Mouse (Mus musculus) hindbrain, embryonic 12.5 days (tissue): ENCODE data around the gene Ccdc88c. TPM values are rescaled to one million over a fixed set of nuclear protein-coding genes. Genes with fewer than 3 reads are reported as not detected.

ENCODE experiments used
- ATAC-seq: fragments of 200-750 bp; cut with Nextera tagmentation; 2 replicates; pipeline ENCODE4 v1.8.0; 2017; ENCODE audit warnings: moderate TSS enrichment; ENCODE audit not compliant: low FRiP score
- H3K27ac ChIP-seq: fragments of 300-500 bp; sonication (generic); 2 replicates; pipeline ENCODE4 v1.5.1; 2016; ENCODE audit warnings: mild to moderate bottlenecking
- H3K27me3 ChIP-seq: fragments of 300-500 bp; sonication (generic); 2 replicates; pipeline ENCODE4 v1.6.1; 2016; ENCODE audit warnings: mild to moderate bottlenecking
- H3K36me3 ChIP-seq: fragments of 300-500 bp; sonication (generic); 2 replicates; pipeline ENCODE4 v1.6.1; 2016; ENCODE audit warnings: mild to moderate bottlenecking
- H3K4me1 ChIP-seq: fragments of 300-500 bp; sonication (generic); 2 replicates; pipeline ENCODE4 v1.6.1; 2016
- H3K4me2 ChIP-seq: fragments of 300-500 bp; sonication (generic); replicated peaks from 2 replicates; pipeline ENCODE4 v1.6.1; 2016; ENCODE audit warnings: mild to moderate bottlenecking
- H3K4me3 ChIP-seq: fragments of 300-500 bp; sonication (generic); 2 replicates; pipeline ENCODE4 v1.5.1; 2016; ENCODE audit warnings: mild to moderate bottlenecking
- H3K9ac ChIP-seq: fragments of 300-500 bp; sonication (generic); 2 replicates; pipeline ENCODE4 v1.6.1; 2016; ENCODE audit warnings: mild to moderate bottlenecking, moderate library complexity
- H3K9me3 ChIP-seq: fragments of 300-500 bp; sonication (generic); replicated peaks from 2 replicates; pipeline ENCODE4 v1.6.1; 2016; ENCODE audit warnings: mild to moderate bottlenecking
- WGBS: fragments of 180-500 bp; shearing (Covaris S2); methylation state at CpG from one replicate; pipeline ENCODE4 v1.1.7; 2016; 5-methylcytosine and 5-hydroxymethylcytosine counted together
- polyA plus RNA-seq: library from polyadenylated mRNA; unstranded; fragments of >200 nt; fragmentation: Nextera tagmentation; extraction: Ambion mirVana; gene quantifications from 2 replicates; pipeline ENCODE4 v1.2.1, GENCODE M21; 2016

The Ccdc88c gene
- polyA plus RNA-seq, 1 experiment from 2014 or later = 17.7 TPM

GRCm38 (mm10) chr12:100993146-100993545 lies 35.7 kb downstream of the Ccdc88c start:
- WGBS = 77% methylated on average over 3 of the region's 3 CpGs
- H3K9ac ChIP-seq = no peak overlapping the region
- no peaks in the 10 kb centered on the region for H3K36me3 ChIP-seq
- peaks cover 3% of the 10 kb centered on the region; the same call in 1 of the 2 replicates for H3K27me3 ChIP-seq
- no peaks in the 10 kb centered on the region for H3K9me3 ChIP-seq
- ATAC-seq = no peak
- peaks cover 82% of the 10 kb centered on the region for H3K4me1 ChIP-seq
- no peak overlapping the region for H3K4me2 ChIP-seq
- no peak overlapping the region for H3K27ac ChIP-seq
- no peak overlapping the region for H3K4me3 ChIP-seq

GRCm38 (mm10) chr12:100992505-100992904 lies 36.4 kb downstream of the Ccdc88c start:
- WGBS = 83% methylated on average over 7 of the region's 7 CpGs
- Histone ChIP-seq H3K9ac (no peak overlapping the region), H3K4me1 (peaks cover 78% of the 10 kb centered on the region), H3K4me3 (no peak overlapping the region), H3K9me3 (no peaks in the 10 kb centered on the region), H3K4me2 (no peak overlapping the region), H3K27me3 (peaks cover 3% of the 10 kb centered on the region; the same call in 1 of the 2 replicates), H3K27ac (no peak overlapping the region), H3K36me3 (no peaks in the 10 kb centered on the region)
- ATAC-seq = no peak

GRCm38 (mm10) chr12:100991119-100991518 lies 37.7 kb downstream of the Ccdc88c start:
- Histone ChIP-seq H3K4me1 (peaks cover 68% of the 10 kb centered on the region), H3K9me3 (no peaks in the 10 kb centered on the region), H3K27ac (peak overlapping the region; percentile 62; the same call in 1 of the 2 replicates), H3K27me3 (peaks cover 6% of the 10 kb centered on the region; the same call in 1 of the 2 replicates), H3K36me3 (no peaks in the 10 kb centered on the region), H3K4me3 (no peak overlapping the region), H3K9ac (no peak overlapping the region), H3K4me2 (no peak overlapping the region)
- no peak for ATAC-seq
- 82% methylated on average over 3 of the region's 3 CpGs for WGBS

GRCm38 (mm10) chr12:100990291-100990690 lies 38.6 kb downstream of the Ccdc88c start:
- Histone ChIP-seq H3K9me3 (no peaks in the 10 kb centered on the region), H3K9ac (no peak overlapping the region), H3K27ac (peak overlapping the region; percentile 62), H3K27me3 (peaks cover 6% of the 10 kb centered on the region; the same call in 1 of the 2 replicates), H3K4me1 (peaks cover 60% of the 10 kb centered on the region), H3K36me3 (no peaks in the 10 kb centered on the region), H3K4me3 (no peak overlapping the region), H3K4me2 (0 out of 2 replicates have a peak overlapping the region, but pooled peaks have one; percentile 15)
- WGBS = 13% methylated on average over 12 of the region's 12 CpGs
- ATAC-seq = peak; percentile 81

GRCm38 (mm10) chr12:100989780-100990288 lies 39.0 kb downstream of the Ccdc88c start:
- Histone ChIP-seq H3K27ac (peak overlapping the region; percentile 62; the same call in 1 of the 2 replicates), H3K9ac (no peak overlapping the region), H3K9me3 (no peaks in the 10 kb centered on the region), H3K4me2 (0 out of 2 replicates have a peak overlapping the region, but pooled peaks have one; percentile 15), H3K36me3 (no peaks in the 10 kb centered on the region), H3K4me3 (no peak overlapping the region), H3K4me1 (peaks cover 55% of the 10 kb centered on the region), H3K27me3 (peaks cover 6% of the 10 kb centered on the region; the same call in 1 of the 2 replicates)
- 55% methylated on average over 4 of the region's 4 CpGs for WGBS
- ATAC-seq = peak; percentile 24

GRCm38 (mm10) chr12:100988324-100989130 lies 40.3 kb downstream of the Ccdc88c start:
- Histone ChIP-seq H3K27ac (peak overlapping the region; percentile 12; the same call in 1 of the 2 replicates), H3K4me2 (0 out of 2 replicates have a peak overlapping the region, but pooled peaks have one; percentile 1)
- 58% methylated on average over 15 of the region's 15 CpGs for WGBS

GRCm38 (mm10) chr12:100986423-100986822 lies 42.4 kb downstream of the Ccdc88c start:
- Histone ChIP-seq H3K4me1 (peaks cover 61% of the 10 kb centered on the region), H3K27ac (no peak overlapping the region), H3K4me2 (no peak overlapping the region), H3K9me3 (no peaks in the 10 kb centered on the region), H3K4me3 (no peak overlapping the region), H3K36me3 (no peaks in the 10 kb centered on the region), H3K9ac (no peak overlapping the region), H3K27me3 (peaks cover 8% of the 10 kb centered on the region; the same call in 1 of the 2 replicates)
- WGBS = 76% methylated on average over 4 of the region's 4 CpGs
- ATAC-seq = no peak

More at GRCm38 (mm10) chr12:100988324-100989130, 40.3 kb downstream of the Ccdc88c start:
- H3K36me3 ChIP-seq = no peaks in the 10 kb centered on the region
- no peak overlapping the region for H3K9ac ChIP-seq
- H3K4me3 ChIP-seq = no peak overlapping the region
- no peak for ATAC-seq
- no peaks in the 10 kb centered on the region for H3K9me3 ChIP-seq
- H3K4me1 ChIP-seq = peaks cover 61% of the 10 kb centered on the region
- H3K27me3 ChIP-seq = peaks cover 4% of the 10 kb centered on the region; the same call in 1 of the 2 replicates

GRCm38 (mm10) chr12:100985793-100986157 lies 43.1 kb downstream of the Ccdc88c start:
- peaks cover 59% of the 10 kb centered on the region for H3K4me1 ChIP-seq
- no peak overlapping the region for H3K4me2 ChIP-seq
- H3K9ac ChIP-seq = no peak overlapping the region
- 76% methylated on average over 2 of the region's 2 CpGs for WGBS
- H3K27me3 ChIP-seq = peaks cover 8% of the 10 kb centered on the region; the same call in 1 of the 2 replicates
- no peak for ATAC-seq
- H3K4me3 ChIP-seq = no peak overlapping the region
- H3K36me3 ChIP-seq = no peaks in the 10 kb centered on the region
- H3K27ac ChIP-seq = no peak overlapping the region
- H3K9me3 ChIP-seq = no peaks in the 10 kb centered on the region

GRCm38 (mm10) chr12:100985050-100985792 lies 43.6 kb downstream of the Ccdc88c start:
- 85% methylated on average over 10 of the region's 10 CpGs for WGBS
- Histone ChIP-seq H3K27ac (no peak overlapping the region), H3K4me2 (no peak overlapping the region), H3K9ac (no peak overlapping the region), H3K36me3 (no peaks in the 10 kb centered on the region), H3K4me1 (peaks cover 57% of the 10 kb centered on the region), H3K4me3 (no peak overlapping the region), H3K9me3 (no peaks in the 10 kb centered on the region), H3K27me3 (peaks cover 8% of the 10 kb centered on the region; the same call in 1 of the 2 replicates)
- ATAC-seq = no peak

GRCm38 (mm10) chr12:100983565-100983964 lies 45.3 kb downstream of the Ccdc88c start:
- Histone ChIP-seq H3K36me3 (no peaks in the 10 kb centered on the region), H3K4me1 (peaks cover 43% of the 10 kb centered on the region), H3K27ac (no peak overlapping the region), H3K4me3 (no peak overlapping the region), H3K9ac (no peak overlapping the region), H3K4me2 (no peak overlapping the region), H3K9me3 (no peaks in the 10 kb centered on the region), H3K27me3 (peaks cover 8% of the 10 kb centered on the region; the same call in 1 of the 2 replicates)
- 64% methylated on average over 11 of the region's 11 CpGs for WGBS
- no peak for ATAC-seq

- no peaks in the 10 kb centered on the region for H3K9me3 ChIP-seq
- H3K4me3 ChIP-seq = no peak overlapping the region
- no peak overlapping the region for H3K9ac ChIP-seq
- WGBS = 84% methylated on average over 8 of the region's 8 CpGs
- peaks cover 8% of the 10 kb centered on the region; the same call in 1 of the 2 replicates for H3K27me3 ChIP-seq
- H3K4me1 ChIP-seq = peaks cover 37% of the 10 kb centered on the region
- H3K4me2 ChIP-seq = no peak overlapping the region
- no peak overlapping the region for H3K27ac ChIP-seq
- no peak for ATAC-seq
- H3K36me3 ChIP-seq = no peaks in the 10 kb centered on the region
These were observed 46.6 kb downstream of the Ccdc88c start for GRCm38 (mm10) chr12:100982217-100982616.

- no peak overlapping the region for H3K9ac ChIP-seq
- no peaks in the 10 kb centered on the region for H3K9me3 ChIP-seq
- H3K27ac ChIP-seq = no peak overlapping the region
- ATAC-seq = no peak
- H3K4me2 ChIP-seq = no peak overlapping the region
- H3K36me3 ChIP-seq = no peaks in the 10 kb centered on the region
- H3K4me1 ChIP-seq = peaks cover 33% of the 10 kb centered on the region
- 64% methylated on average over 9 of the region's 9 CpGs for WGBS
- H3K4me3 ChIP-seq = no peak overlapping the region
- peaks cover 5% of the 10 kb centered on the region; the same call in 1 of the 2 replicates for H3K27me3 ChIP-seq
These were observed 48.3 kb downstream of the Ccdc88c start for GRCm38 (mm10) chr12:100980551-100981008.
